Mouse (Mus musculus) CD8-positive naive resting alpha-beta T cell, adult 57 days (primary cell): ENCODE measurements around the gene Lmln. TPM values are rescaled to one million over a fixed set of nuclear protein-coding genes. Genes with fewer than 3 reads are reported as not detected.

ENCODE experiments used
- total RNA-seq: library from RNA; stranded (reverse); gene quantifications from one replicate; pipeline ENCODE4 v1.2.4, GENCODE M21; 2023

Gene Lmln
- 1.3 TPM for total RNA-seq

GRCm38 (mm10) chr16:33062024-33062681 lies at the start of gene Lmln:
Gene Lmln, plus strand, starts transcription at chr16:33062521.

GRCm38 (mm10) chr16:33056095-33056785 lies 6.1 kb upstream of the Lmln start, which contains the start of the genes Iqcg and Rpl35a:
Gene Iqcg, minus strand, starts transcription at chr16:33056218.
Gene Rpl35a, plus strand, starts transcription at chr16:33056453.

Other genes starting within 250 kb of the Lmln start
- 54.4 TPM for gene Fyttd1, start 185.0 kb upstream of the Lmln start, total RNA-seq
- 26.7 TPM for gene Rubcn, start 184.8 kb upstream of the Lmln start, total RNA-seq
- 79.3 TPM for gene Lrch3, start 148.4 kb upstream of the Lmln start, total RNA-seq
- gene Iqcg, start 6.3 kb upstream of the Lmln start, total RNA-seq, result not detected
- gene Rpl35a, start 6.1 kb upstream of the Lmln start, total RNA-seq, result 1,575 TPM
- gene Osbpl11, start 122.5 kb downstream of the Lmln start, total RNA-seq, result 25.8 TPM
- gene Snx4, start 188.9 kb downstream of the Lmln start, total RNA-seq, result 58.4 TPM